Mouse (Mus musculus): ENCODE results near the gene Dlx4. TPM values are rescaled to one million over a fixed set of nuclear protein-coding genes. Genes with fewer than 3 reads are reported as not detected.

Dlx4 gene
- polyA plus RNA-seq (2016; fragmentation: Nextera tagmentation; extraction: Ambion mirVana) = 0.10 and 0.15 TPM in 2 replicates

- Histone ChIP-seq H3K27me3 (ENCODE audit: low read depth, poor library complexity, severe bottlenecking) (peaks cover 100% of the 10 kb centered on the region), H3K9me3 (replicated peaks) (no peaks in the 10 kb centered on the region), H3K36me3 (no peaks in the 10 kb centered on the region), H3K4me3 (peak within 1 kb of the TSS; percentile 55), H3K27ac (replicated peaks) (no peak within 1 kb of the TSS; the same call in 1 of the 2 replicates), H3K4me1 (peaks cover 38% of the 10 kb centered on the region)
- WGBS = under 1% methylated on average over 48 of the region's 48 CpGs
- peak; percentile 63 for DNase-seq (ENCODE audit: low spot score)
These were observed at the start of gene Dlx4 for GRCm38 (mm10) chr11:95145851-95146403. Dlx4 (minus strand) TSS chr11:95146263.

DNA sequence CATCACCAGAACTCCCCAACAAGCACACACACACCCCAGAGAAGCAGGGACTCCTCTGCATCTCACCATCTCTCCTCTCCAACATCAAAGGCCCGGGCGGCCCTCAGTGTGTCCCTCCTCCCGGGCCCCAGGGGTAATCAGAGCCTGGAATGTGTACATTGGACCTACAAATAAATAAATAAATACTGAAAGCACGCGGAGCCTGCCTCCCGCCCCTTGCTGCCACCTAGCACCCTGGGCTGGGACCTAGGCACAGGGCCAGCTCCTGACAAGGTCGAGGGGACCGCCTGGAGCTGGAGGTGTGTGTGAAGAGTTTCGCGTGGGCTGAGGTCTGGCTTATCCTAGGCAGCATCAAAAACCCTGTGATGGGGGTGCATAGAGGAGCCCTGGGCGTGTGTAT, 43.8 kb upstream of the Dlx4 start:
- 72% methylated on average over 11 of the region's 11 CpGs for WGBS

GRCm38 (mm10) chr11:95186826-95187225, 40.8 kb upstream of the Dlx4 start:
- no peaks in the 10 kb centered on the region for H3K36me3 ChIP-seq
- no peak overlapping the region for H3K4me3 ChIP-seq
- DNase-seq (ENCODE audit: low spot score) = no peak
- no peaks in the 10 kb centered on the region for H3K9me3 ChIP-seq (replicated peaks)
- peaks cover 49% of the 10 kb centered on the region for H3K27me3 ChIP-seq (ENCODE audit: low read depth, poor library complexity, severe bottlenecking)
- H3K27ac ChIP-seq (replicated peaks) = peak overlapping the region; percentile 70
- H3K4me1 ChIP-seq = peaks cover 53% of the 10 kb centered on the region
- WGBS = 87% methylated on average over 7 of the region's 7 CpGs

More for the DNA sequence above, 43.8 kb upstream of the Dlx4 start:
- peaks cover 45% of the 10 kb centered on the region for H3K27me3 ChIP-seq (ENCODE audit: low read depth, poor library complexity, severe bottlenecking)
- H3K4me3 ChIP-seq = no peak overlapping the region
- no peak overlapping the region for H3K27ac ChIP-seq (replicated peaks)
- no peaks in the 10 kb centered on the region for H3K9me3 ChIP-seq (replicated peaks)
- peaks cover 33% of the 10 kb centered on the region for H3K4me1 ChIP-seq
- no peak for DNase-seq (ENCODE audit: low spot score)
- H3K36me3 ChIP-seq = no peaks in the 10 kb centered on the region

DNA sequence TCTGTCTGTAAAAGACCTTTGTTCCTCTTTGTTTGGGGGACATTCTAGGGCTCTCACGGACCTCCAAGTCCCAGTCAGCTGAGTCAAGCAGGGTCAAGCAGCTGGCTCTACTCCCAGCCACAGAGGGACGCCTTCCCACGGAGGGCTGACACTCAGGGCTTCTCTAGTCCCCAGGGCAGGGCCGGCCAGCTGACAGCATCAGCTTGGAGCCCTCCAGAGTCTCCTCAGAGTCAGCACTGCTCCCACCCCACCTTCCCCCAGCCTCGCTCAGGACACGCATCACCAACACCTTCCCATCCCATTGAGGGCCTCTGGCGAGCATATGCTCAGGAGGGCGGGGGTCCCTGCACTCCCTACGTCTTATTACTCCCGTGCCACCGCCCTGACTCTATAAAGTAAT, 39.6 kb upstream of the Dlx4 start:
- H3K27me3 ChIP-seq (ENCODE audit: low read depth, poor library complexity, severe bottlenecking) = peaks cover 48% of the 10 kb centered on the region
- 39% methylated on average over 11 of the region's 11 CpGs for WGBS
- no peaks in the 10 kb centered on the region for H3K9me3 ChIP-seq (replicated peaks)
- no peak overlapping the region for H3K4me3 ChIP-seq
- H3K27ac ChIP-seq (replicated peaks) = peak overlapping the region; percentile 70
- peaks cover 55% of the 10 kb centered on the region for H3K4me1 ChIP-seq
- no peaks in the 10 kb centered on the region for H3K36me3 ChIP-seq
- no peak for DNase-seq (ENCODE audit: low spot score)

- no peak for DNase-seq (ENCODE audit: low spot score)
- peaks cover 52% of the 10 kb centered on the region for H3K4me1 ChIP-seq
- H3K4me3 ChIP-seq = no peak overlapping the region
- H3K27me3 ChIP-seq (ENCODE audit: low read depth, poor library complexity, severe bottlenecking) = peaks cover 37% of the 10 kb centered on the region
- peak overlapping the region; percentile 69 for H3K27ac ChIP-seq (replicated peaks)
- no peaks in the 10 kb centered on the region for H3K9me3 ChIP-seq (replicated peaks)
- H3K36me3 ChIP-seq = no peaks in the 10 kb centered on the region
- 33% methylated on average over 5 of the region's 5 CpGs for WGBS
These were observed 38.5 kb upstream of the Dlx4 start for GRCm38 (mm10) chr11:95184561-95184960.

GRCm38 (mm10) chr11:95179311-95179710, 33.2 kb upstream of the Dlx4 start:
- Histone ChIP-seq H3K27ac (replicated peaks) (no peak overlapping the region), H3K27me3 (ENCODE audit: low read depth, poor library complexity, severe bottlenecking) (peaks cover 19% of the 10 kb centered on the region), H3K9me3 (replicated peaks) (no peaks in the 10 kb centered on the region), H3K4me3 (no peak overlapping the region), H3K4me1 (peaks cover 24% of the 10 kb centered on the region), H3K36me3 (no peaks in the 10 kb centered on the region)
- no peak for DNase-seq (ENCODE audit: low spot score)
- 77% methylated on average over 12 of the region's 12 CpGs for WGBS

GRCm38 (mm10) chr11:95165857-95166256, 19.8 kb upstream of the Dlx4 start:
- H3K4me1 ChIP-seq = 0 out of 2 replicates have a peak, but pooled peaks cover 4% of the 10 kb centered on the region
- WGBS = 89% methylated on average over 5 of the region's 5 CpGs

DNA sequence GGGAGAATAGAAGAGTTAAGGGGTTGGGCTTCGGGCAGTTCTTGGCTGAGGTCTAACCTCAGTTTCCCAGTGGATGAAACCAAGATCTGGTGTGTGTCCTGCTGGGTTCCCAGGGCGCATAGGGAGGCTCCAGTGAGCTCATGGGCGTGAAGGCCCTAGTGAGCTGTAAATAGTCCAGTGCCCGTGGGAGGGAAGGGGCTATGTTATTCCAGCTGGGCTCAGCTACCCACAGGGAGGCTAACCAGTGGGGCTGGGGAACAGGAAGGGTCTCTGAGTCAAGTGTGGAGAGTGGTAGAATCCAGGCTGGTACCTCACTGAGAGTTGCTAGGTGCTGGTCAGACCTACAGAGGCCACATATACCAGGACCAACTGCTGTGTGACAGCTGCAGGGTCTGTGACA, 15.6 kb upstream of the Dlx4 start:
- 77% methylated on average over 4 of the region's 4 CpGs for WGBS
- no peak for DNase-seq (ENCODE audit: low spot score)
- H3K4me3 ChIP-seq = no peak overlapping the region
- no peaks in the 10 kb centered on the region for H3K36me3 ChIP-seq
- no peak overlapping the region for H3K27ac ChIP-seq (replicated peaks)
- no peaks in the 10 kb centered on the region for H3K9me3 ChIP-seq (replicated peaks)
- H3K4me1 ChIP-seq = 0 out of 2 replicates have a peak, but pooled peaks cover 4% of the 10 kb centered on the region
- peaks cover 22% of the 10 kb centered on the region; the same call in 1 of the 2 replicates for H3K27me3 ChIP-seq (ENCODE audit: low read depth, poor library complexity, severe bottlenecking)

More at GRCm38 (mm10) chr11:95165857-95166256, 19.8 kb upstream of the Dlx4 start:
- Histone ChIP-seq H3K27me3 (ENCODE audit: low read depth, poor library complexity, severe bottlenecking) (peaks cover 4% of the 10 kb centered on the region; the same call in 1 of the 2 replicates), H3K27ac (replicated peaks) (no peak overlapping the region), H3K36me3 (no peaks in the 10 kb centered on the region), H3K9me3 (replicated peaks) (no peaks in the 10 kb centered on the region), H3K4me3 (no peak overlapping the region)
- no peak for DNase-seq (ENCODE audit: low spot score)

DNA sequence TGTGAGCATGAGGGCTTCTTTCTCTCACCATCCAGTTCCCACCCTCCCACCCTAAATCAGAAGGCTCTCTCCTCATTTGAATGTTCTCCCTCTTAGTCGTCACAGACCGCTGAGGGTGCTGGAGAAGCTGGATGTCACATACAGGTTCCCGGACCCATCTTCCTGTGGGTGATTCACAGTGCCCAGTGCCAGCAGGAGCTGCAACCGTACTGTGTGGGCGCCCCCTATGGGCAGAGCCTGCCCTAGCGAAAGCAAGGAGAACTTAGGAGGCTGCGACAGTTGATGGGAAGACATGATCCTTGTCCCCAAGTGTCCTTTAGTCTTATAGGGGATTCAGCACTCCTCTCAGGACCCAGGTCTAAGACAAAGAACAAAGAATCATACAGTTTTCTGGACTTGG, 14.6 kb upstream of the Dlx4 start:
- no peak for DNase-seq (ENCODE audit: low spot score)
- H3K27ac ChIP-seq (replicated peaks) = no peak overlapping the region
- 47% methylated on average over 7 of the region's 7 CpGs for WGBS
- H3K4me1 ChIP-seq = 0 out of 2 replicates have a peak, but pooled peaks cover under 1% of the 10 kb centered on the region
- H3K9me3 ChIP-seq (replicated peaks) = no peaks in the 10 kb centered on the region
- no peaks in the 10 kb centered on the region for H3K36me3 ChIP-seq
- H3K27me3 ChIP-seq (ENCODE audit: low read depth, poor library complexity, severe bottlenecking) = peaks cover 32% of the 10 kb centered on the region
- H3K4me3 ChIP-seq = no peak overlapping the region

DNA sequence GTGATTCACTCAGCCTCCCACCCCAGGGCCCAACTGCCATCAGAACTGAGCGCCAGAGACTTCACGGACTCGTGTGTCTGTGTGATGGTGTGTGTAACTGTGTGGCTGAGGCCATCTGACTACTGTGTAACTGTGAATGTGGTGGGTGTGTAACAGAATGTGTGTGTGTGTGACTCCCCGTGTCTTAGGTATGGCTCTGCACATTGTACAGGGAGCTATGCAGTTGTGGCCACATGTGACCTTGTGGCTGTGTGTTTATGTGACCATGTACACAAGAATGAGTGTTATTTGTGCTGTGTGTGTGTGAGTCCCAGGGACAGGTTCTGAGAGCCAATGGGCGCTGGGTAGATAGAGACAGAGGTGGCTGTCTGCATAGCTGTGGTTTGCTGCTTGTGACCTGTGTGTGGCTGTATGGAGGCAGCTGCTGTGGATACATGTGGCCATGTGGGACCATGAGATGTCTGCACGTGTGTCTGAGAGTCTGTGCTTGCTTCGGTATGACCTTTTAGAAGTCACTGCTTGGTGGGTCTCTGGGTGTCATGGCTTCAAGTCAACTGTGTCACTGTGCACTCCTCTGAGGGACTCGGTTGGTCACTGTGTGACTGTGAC, 13.8 kb upstream of the Dlx4 start:
- no peaks in the 10 kb centered on the region for H3K9me3 ChIP-seq (replicated peaks)
- no peaks in the 10 kb centered on the region for H3K4me1 ChIP-seq
- H3K27me3 ChIP-seq (ENCODE audit: low read depth, poor library complexity, severe bottlenecking) = peaks cover 39% of the 10 kb centered on the region
- no peak overlapping the region for H3K4me3 ChIP-seq
- 86% methylated on average over 8 of the region's 8 CpGs for WGBS
- H3K36me3 ChIP-seq = no peaks in the 10 kb centered on the region
- no peak for DNase-seq (ENCODE audit: low spot score)
- H3K27ac ChIP-seq (replicated peaks) = no peak overlapping the region

GRCm38 (mm10) chr11:95157872-95158271, 11.8 kb upstream of the Dlx4 start:
- no peak for DNase-seq (ENCODE audit: low spot score)
- no peaks in the 10 kb centered on the region for H3K36me3 ChIP-seq
- H3K4me1 ChIP-seq = no peaks in the 10 kb centered on the region
- no peaks in the 10 kb centered on the region for H3K9me3 ChIP-seq (replicated peaks)
- WGBS = 72% methylated on average over 5 of the region's 5 CpGs
- H3K27ac ChIP-seq (replicated peaks) = no peak overlapping the region
- H3K27me3 ChIP-seq (ENCODE audit: low read depth, poor library complexity, severe bottlenecking) = peaks cover 59% of the 10 kb centered on the region
- no peak overlapping the region for H3K4me3 ChIP-seq

DNA sequence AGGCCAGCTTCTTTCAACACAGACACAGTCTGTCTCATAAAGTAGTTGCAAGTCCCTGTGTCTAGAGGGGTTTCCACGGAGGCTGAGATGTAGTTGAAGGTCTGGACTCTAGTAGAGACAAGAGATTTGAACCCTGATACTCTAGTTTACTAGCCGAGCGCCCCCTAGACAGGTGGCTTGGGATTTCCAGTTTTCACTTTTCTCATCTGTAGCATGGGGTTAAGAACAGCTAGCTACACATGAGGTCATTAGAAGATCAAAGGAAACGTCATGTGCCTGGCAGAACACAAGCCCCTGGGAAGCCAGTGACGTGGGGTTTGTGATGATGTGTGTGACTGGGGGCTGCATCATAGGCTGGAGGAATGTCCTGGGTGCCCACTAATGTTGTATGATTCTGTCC, 11.3 kb upstream of the Dlx4 start:
- Histone ChIP-seq H3K36me3 (no peaks in the 10 kb centered on the region), H3K4me3 (no peak overlapping the region), H3K27me3 (ENCODE audit: low read depth, poor library complexity, severe bottlenecking) (peaks cover 64% of the 10 kb centered on the region)

DNA sequence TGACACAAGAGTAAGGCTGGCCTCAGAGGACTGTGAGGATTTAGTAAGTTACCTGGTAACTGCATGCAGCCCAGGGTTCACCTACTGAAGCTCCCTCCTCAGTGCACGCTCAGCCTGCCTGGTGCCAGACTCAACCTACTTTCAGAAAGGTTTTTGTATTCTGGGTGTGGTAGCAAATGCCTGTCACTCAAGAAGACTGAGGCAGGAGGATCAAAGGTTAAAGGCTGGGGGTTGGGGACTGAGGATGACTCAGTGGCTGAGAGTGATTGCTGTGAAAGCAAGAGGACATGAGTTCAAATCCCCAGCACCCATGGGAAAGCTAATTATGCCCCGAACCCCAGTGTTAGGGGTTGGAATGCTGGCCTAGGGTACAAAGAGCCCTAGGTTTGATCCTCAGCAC, 9.4 kb upstream of the Dlx4 start:
- Histone ChIP-seq H3K9me3 (replicated peaks) (no peaks in the 10 kb centered on the region), H3K27me3 (ENCODE audit: low read depth, poor library complexity, severe bottlenecking) (peaks cover 76% of the 10 kb centered on the region), H3K36me3 (no peaks in the 10 kb centered on the region), H3K4me3 (no peak overlapping the region), H3K4me1 (peaks cover 5% of the 10 kb centered on the region; the same call in 1 of the 2 replicates), H3K27ac (replicated peaks) (no peak overlapping the region)
- WGBS = 80% methylated on average over 2 of the region's 2 CpGs
- no peak for DNase-seq (ENCODE audit: low spot score)

More for the DNA sequence above, 11.3 kb upstream of the Dlx4 start:
- Histone ChIP-seq H3K4me1 (no peaks in the 10 kb centered on the region), H3K9me3 (replicated peaks) (no peaks in the 10 kb centered on the region), H3K27ac (replicated peaks) (no peak overlapping the region)
- no peak for DNase-seq (ENCODE audit: low spot score)
- 70% methylated on average over 5 of the region's 5 CpGs for WGBS

Measured in midbrain, embryonic 10.5 days (tissue).